Mouse (Mus musculus): ENCODE results near the gene Ncan. TPM values are rescaled to one million over a fixed set of nuclear protein-coding genes. Genes with fewer than 3 reads are reported as not detected.
"Not testable (repeated sequence)": the region's sequence is repeated elsewhere in the genome, so short reads cannot be mapped to it uniquely, and the experiment has no call there.

Gene Ncan
- polyA plus RNA-seq, 1 experiment from 2014 or later: 2.0 TPM

GRCm38 (mm10) chr8:70073682-70074081 is 47.0 kb downstream of the Ncan start:
- peaks cover 38% of the 10 kb centered on the region for H3K36me3 ChIP-seq
- no peak overlapping the region for H3K4me3 ChIP-seq
- H3K27me3 ChIP-seq: no peaks in the 10 kb centered on the region
- no peaks in the 10 kb centered on the region for H3K9me3 ChIP-seq
- H3K4me2 ChIP-seq: no peak overlapping the region
- no peak for ATAC-seq (ENCODE audit: insufficient number of reproducible peaks, insufficient read depth, low FRiP score, low TSS enrichment, low read depth)
- no peak overlapping the region for H3K9ac ChIP-seq
- H3K4me1 ChIP-seq: peaks cover 8% of the 10 kb centered on the region; the same call in 1 of the 2 replicates
- H3K27ac ChIP-seq: no peak overlapping the region
- 78% methylated on average over 1 of the region's 1 CpGs for WGBS

GRCm38 (mm10) chr8:70073120-70073519 is 47.6 kb downstream of the Ncan start:
- Histone ChIP-seq H3K36me3 (peaks cover 41% of the 10 kb centered on the region), H3K27me3 (no peaks in the 10 kb centered on the region), H3K4me2 (peak overlapping the region; percentile 53), H3K27ac (no peak overlapping the region), H3K4me1 (peaks cover 8% of the 10 kb centered on the region; the same call in 1 of the 2 replicates), H3K9me3 (no peaks in the 10 kb centered on the region), H3K4me3 (peak overlapping the region; percentile 12; the same call in 1 of the 2 replicates), H3K9ac (no peak overlapping the region)
- ATAC-seq (ENCODE audit: insufficient number of reproducible peaks, insufficient read depth, low FRiP score, low TSS enrichment, low read depth): no peak
- WGBS: 67% methylated on average over 8 of the region's 8 CpGs

GRCm38 (mm10) chr8:70072441-70073069 is 48.1 kb downstream of the Ncan start, which contains the start of gene Tm6sf2:
TSS of gene Tm6sf2 (plus strand) at chr8:70072924.
- 0 out of 2 replicates have a peak, but pooled peaks have one; percentile 38 for ATAC-seq (ENCODE audit: insufficient number of reproducible peaks, insufficient read depth, low FRiP score, low TSS enrichment, low read depth)
- Histone ChIP-seq H3K4me1 (peaks cover 8% of the 10 kb centered on the region; the same call in 1 of the 2 replicates), H3K4me2 (peak within 1 kb of the TSS; percentile 53), H3K27ac (no peak within 1 kb of the TSS), H3K27me3 (no peaks in the 10 kb centered on the region), H3K9me3 (no peaks in the 10 kb centered on the region), H3K9ac (no peak within 1 kb of the TSS; the same call in 1 of the 2 replicates), H3K36me3 (peaks cover 47% of the 10 kb centered on the region), H3K4me3 (peak within 1 kb of the TSS; percentile 12; the same call in 1 of the 2 replicates)
- 16% methylated on average over 21 of the region's 27 CpGs for WGBS

- Histone ChIP-seq H3K27ac (no peak overlapping the region), H3K36me3 (peaks cover 53% of the 10 kb centered on the region), H3K4me1 (peaks cover 8% of the 10 kb centered on the region; the same call in 1 of the 2 replicates), H3K9me3 (no peaks in the 10 kb centered on the region), H3K9ac (no peak overlapping the region; the same call in 1 of the 2 replicates), H3K4me3 (no peak overlapping the region), H3K4me2 (no peak overlapping the region), H3K27me3 (no peaks in the 10 kb centered on the region)
- WGBS: 84% methylated on average over 2 of the region's 2 CpGs
- ATAC-seq (ENCODE audit: insufficient number of reproducible peaks, insufficient read depth, low FRiP score, low TSS enrichment, low read depth): no peak
Observed at GRCm38 (mm10) chr8:70071836-70072440, 48.7 kb downstream of the Ncan start.

- Histone ChIP-seq H3K4me1 (no peaks in the 10 kb centered on the region), H3K4me2 (no peak overlapping the region), H3K27ac (no peak overlapping the region), H3K9me3 (no peaks in the 10 kb centered on the region), H3K27me3 (no peaks in the 10 kb centered on the region), H3K4me3 (no peak overlapping the region), H3K9ac (no peak overlapping the region), H3K36me3 (peaks cover 92% of the 10 kb centered on the region)
- WGBS: 81% methylated on average over 1 of the region's 1 CpGs
- no peak for ATAC-seq (ENCODE audit: insufficient number of reproducible peaks, insufficient read depth, low FRiP score, low TSS enrichment, low read depth)
Observed at GRCm38 (mm10) chr8:70057721-70058120, 63.0 kb downstream of the Ncan start.

GRCm38 (mm10) chr8:70050434-70050833 is 70.2 kb downstream of the Ncan start:
- H3K4me1 ChIP-seq; ATAC-seq (ENCODE audit: insufficient number of reproducible peaks, insufficient read depth, low FRiP score, low TSS enrichment, low read depth); H3K4me3 ChIP-seq; H3K27me3 ChIP-seq; H3K27ac ChIP-seq; H3K4me2 ChIP-seq; H3K9ac ChIP-seq; H3K9me3 ChIP-seq: not testable (repeated sequence)
- H3K36me3 ChIP-seq: peaks cover 63% of the 10 kb centered on the region
- 90% methylated on average over 5 of the region's 5 CpGs for WGBS

GRCm38 (mm10) chr8:70049662-70050061 is 71.0 kb downstream of the Ncan start:
- Histone ChIP-seq H3K27ac (no peak overlapping the region), H3K36me3 (peaks cover 55% of the 10 kb centered on the region), H3K4me3 (no peak overlapping the region), H3K9ac (no peak overlapping the region), H3K9me3 (no peaks in the 10 kb centered on the region), H3K27me3 (no peaks in the 10 kb centered on the region), H3K4me1 (peaks cover 6% of the 10 kb centered on the region; the same call in 1 of the 2 replicates), H3K4me2 (no peak overlapping the region)
- ATAC-seq (ENCODE audit: insufficient number of reproducible peaks, insufficient read depth, low FRiP score, low TSS enrichment, low read depth): no peak

- Histone ChIP-seq H3K9me3 (no peaks in the 10 kb centered on the region), H3K9ac (peak overlapping the region; percentile 98), H3K27ac (no peak overlapping the region), H3K27me3 (no peaks in the 10 kb centered on the region), H3K4me3 (peak overlapping the region; percentile 96), H3K36me3 (peaks cover 7% of the 10 kb centered on the region), H3K4me2 (peak overlapping the region; percentile 97), H3K4me1 (peaks cover 38% of the 10 kb centered on the region)
- ATAC-seq (ENCODE audit: insufficient number of reproducible peaks, insufficient read depth, low FRiP score, low TSS enrichment, low read depth): no peak
- 86% methylated on average over 5 of the region's 5 CpGs for WGBS
Observed at GRCm38 (mm10) chr8:70043996-70044395, 76.7 kb downstream of the Ncan start.

Small RNA genes within 50 kb of the gene (microRNA-seq; reads per million reads assigned to microRNA genes)
- gene Mir7066: not detected

Other genes starting within 250 kb of the Ncan start
- gene Cilp2, start 233.2 kb downstream of the Ncan start, polyA plus RNA-seq (2015; fragmentation: Nextera tagmentation; extraction: Ambion mirVana): 0.96 and 1.1 TPM in 2 replicates
- 4.5 and 4.7 TPM in 2 replicates for gene Tssk6, start 218.7 kb downstream of the Ncan start, polyA plus RNA-seq (2015; fragmentation: Nextera tagmentation; extraction: Ambion mirVana)
- 178 and 184 TPM in 2 replicates for gene Ndufa13, start 218.3 kb downstream of the Ncan start, polyA plus RNA-seq (2015; fragmentation: Nextera tagmentation; extraction: Ambion mirVana)
- 3.6 TPM in 2 replicates for gene Yjefn3, start 218.2 kb downstream of the Ncan start, polyA plus RNA-seq (2015; fragmentation: Nextera tagmentation; extraction: Ambion mirVana)
- 35.5 and 35.6 TPM in 2 replicates for gene Gatad2a, start 124.5 kb downstream of the Ncan start, polyA plus RNA-seq (2015; fragmentation: Nextera tagmentation; extraction: Ambion mirVana)
- gene Mau2, start 78.1 kb downstream of the Ncan start, polyA plus RNA-seq (2015; fragmentation: Nextera tagmentation; extraction: Ambion mirVana): 60.3 and 63.7 TPM in 2 replicates
- gene Sugp1, start 78.1 kb downstream of the Ncan start, polyA plus RNA-seq (2015; fragmentation: Nextera tagmentation; extraction: Ambion mirVana): 51.1 and 56.5 TPM in 2 replicates
- 0.76 and 1.9 TPM in 2 replicates for gene Tm6sf2, start 47.9 kb downstream of the Ncan start, polyA plus RNA-seq (2015; fragmentation: Nextera tagmentation; extraction: Ambion mirVana)
- gene Hapln4, start 37.4 kb downstream of the Ncan start, polyA plus RNA-seq (2015; fragmentation: Nextera tagmentation; extraction: Ambion mirVana): 0.21 TPM in 1 of 2 replicates, not detected in the other
- gene Nr2c2ap, start 10.5 kb upstream of the Ncan start, polyA plus RNA-seq (2015; fragmentation: Nextera tagmentation; extraction: Ambion mirVana): 26.7 and 28.4 TPM in 2 replicates
- 26.4 and 27.5 TPM in 2 replicates for gene Rfxank, start 18.3 kb upstream of the Ncan start, polyA plus RNA-seq (2015; fragmentation: Nextera tagmentation; extraction: Ambion mirVana)
- 56.1 and 57.4 TPM in 2 replicates for gene Borcs8, start 18.6 kb upstream of the Ncan start, polyA plus RNA-seq (2015; fragmentation: Nextera tagmentation; extraction: Ambion mirVana)
- gene Mef2b, start 18.8 kb upstream of the Ncan start, polyA plus RNA-seq (2015; fragmentation: Nextera tagmentation; extraction: Ambion mirVana): 2.0 and 4.2 TPM in 2 replicates
- 68.5 and 70.5 TPM in 2 replicates for gene Tmem161a, start 51.5 kb upstream of the Ncan start, polyA plus RNA-seq (2015; fragmentation: Nextera tagmentation; extraction: Ambion mirVana)
- gene Slc25a42, start 91.4 kb upstream of the Ncan start, polyA plus RNA-seq (2015; fragmentation: Nextera tagmentation; extraction: Ambion mirVana): 4.9 and 5.5 TPM in 2 replicates
- gene Sugp2, start 113.4 kb upstream of the Ncan start, polyA plus RNA-seq (2015; fragmentation: Nextera tagmentation; extraction: Ambion mirVana): 39.7 and 43.3 TPM in 2 replicates
- 24.8 and 25.9 TPM in 2 replicates for gene Armc6, start 113.6 kb upstream of the Ncan start, polyA plus RNA-seq (2015; fragmentation: Nextera tagmentation; extraction: Ambion mirVana)
- gene Homer3, start 162.0 kb upstream of the Ncan start, polyA plus RNA-seq (2015; fragmentation: Nextera tagmentation; extraction: Ambion mirVana): 47.3 and 57.5 TPM in 2 replicates
- gene Ddx49, start 181.6 kb upstream of the Ncan start, polyA plus RNA-seq (2015; fragmentation: Nextera tagmentation; extraction: Ambion mirVana): 54.4 and 58.3 TPM in 2 replicates
- 315 and 327 TPM in 2 replicates for gene Cope, start 181.6 kb upstream of the Ncan start, polyA plus RNA-seq (2015; fragmentation: Nextera tagmentation; extraction: Ambion mirVana)
- gene Cers1, start 194.9 kb upstream of the Ncan start, polyA plus RNA-seq (2015; fragmentation: Nextera tagmentation; extraction: Ambion mirVana): 9.3 and 9.4 TPM in 2 replicates
- gene Gdf1, start 208.9 kb upstream of the Ncan start, polyA plus RNA-seq (2015; fragmentation: Nextera tagmentation; extraction: Ambion mirVana): 2.2 and 4.2 TPM in 2 replicates
- 20.3 and 22.1 TPM in 2 replicates for gene Upf1, start 232.4 kb upstream of the Ncan start, polyA plus RNA-seq (2015; fragmentation: Nextera tagmentation; extraction: Ambion mirVana)